Mouse (Mus musculus): ENCODE data around the gene Spon1. TPM values are rescaled to one million over a fixed set of nuclear protein-coding genes. Genes with fewer than 3 reads are reported as not detected.
A peak's percentile ranks its signal among the peaks of the same experiment; 100 is the strongest.

Spon1 gene
- 52.8 and 77.1 TPM in 2 replicates for polyA plus RNA-seq (2016; fragmentation: Nextera tagmentation; extraction: Ambion mirVana)

- H3K4me1 ChIP-seq (replicated peaks), result peaks cover 49% of the 10 kb centered on the region
- under 1% methylated on average over 56 of the region's 56 CpGs for WGBS
- peak; percentile 79 for DNase-seq (ENCODE audit: low spot score)
- H3K9me3 ChIP-seq, result peaks cover 6% of the 10 kb centered on the region
- no peaks in the 10 kb centered on the region for H3K36me3 ChIP-seq
- peak within 1 kb of the TSS; percentile 66 for H3K4me3 ChIP-seq
- peak within 1 kb of the TSS; percentile 86 for H3K27ac ChIP-seq
- H3K27me3 ChIP-seq (ENCODE audit: insufficient read depth, poor library complexity, severe bottlenecking), result peaks cover 62% of the 10 kb centered on the region
These were observed at the start of gene Spon1 for GRCm38 (mm10) chr7:113765667-113766497. Spon1 (plus strand) TSS chr7:113765998.

- H3K27ac ChIP-seq, result no peak overlapping the region
- no peaks in the 10 kb centered on the region for H3K36me3 ChIP-seq
- H3K27me3 ChIP-seq (ENCODE audit: insufficient read depth, poor library complexity, severe bottlenecking), result no peaks in the 10 kb centered on the region
- no peak overlapping the region for H3K4me3 ChIP-seq
- no peak for DNase-seq (ENCODE audit: low spot score)
- H3K4me1 ChIP-seq (replicated peaks), result no peaks in the 10 kb centered on the region
- 78% methylated on average over 2 of the region's 2 CpGs for WGBS
- H3K9me3 ChIP-seq, result no peaks in the 10 kb centered on the region
These were observed 43.8 kb upstream of the Spon1 start for GRCm38 (mm10) chr7:113721994-113722393.

- Histone ChIP-seq H3K27ac (no peak overlapping the region), H3K9me3 (no peaks in the 10 kb centered on the region), H3K4me1 (replicated peaks) (0 out of 2 replicates have a peak, but pooled peaks cover 5% of the 10 kb centered on the region), H3K27me3 (ENCODE audit: insufficient read depth, poor library complexity, severe bottlenecking) (no peaks in the 10 kb centered on the region), H3K36me3 (no peaks in the 10 kb centered on the region), H3K4me3 (no peak overlapping the region)
- no peak for DNase-seq (ENCODE audit: low spot score)
- 83% methylated on average over 3 of the region's 3 CpGs for WGBS
These were observed 41.9 kb upstream of the Spon1 start for GRCm38 (mm10) chr7:113723905-113724304.

- no peaks in the 10 kb centered on the region for H3K9me3 ChIP-seq
- H3K36me3 ChIP-seq, result no peaks in the 10 kb centered on the region
- peaks cover 11% of the 10 kb centered on the region for H3K4me1 ChIP-seq (replicated peaks)
- WGBS, result 67% methylated on average over 8 of the region's 8 CpGs
- peak; percentile 13 for DNase-seq (ENCODE audit: low spot score)
- no peak overlapping the region for H3K27ac ChIP-seq
- no peaks in the 10 kb centered on the region for H3K27me3 ChIP-seq (ENCODE audit: insufficient read depth, poor library complexity, severe bottlenecking)
- no peak overlapping the region for H3K4me3 ChIP-seq
These were observed 37.6 kb upstream of the Spon1 start for GRCm38 (mm10) chr7:113727999-113728713.

- WGBS, result 47% methylated on average over 2 of the region's 2 CpGs
- no peaks in the 10 kb centered on the region for H3K36me3 ChIP-seq
- H3K4me3 ChIP-seq, result no peak overlapping the region
- no peaks in the 10 kb centered on the region for H3K9me3 ChIP-seq
- DNase-seq (ENCODE audit: low spot score), result peak; percentile 12
- H3K4me1 ChIP-seq (replicated peaks), result peaks cover 11% of the 10 kb centered on the region
- H3K27me3 ChIP-seq (ENCODE audit: insufficient read depth, poor library complexity, severe bottlenecking), result no peaks in the 10 kb centered on the region
- H3K27ac ChIP-seq, result no peak overlapping the region
These were observed 36.9 kb upstream of the Spon1 start for GRCm38 (mm10) chr7:113728926-113729325.

GRCm38 (mm10) chr7:113730406-113731247 is 35.2 kb upstream of the Spon1 start:
- 89% methylated on average over 8 of the region's 8 CpGs for WGBS

GRCm38 (mm10) chr7:113737790-113738362 is 27.9 kb upstream of the Spon1 start:
- DNase-seq (ENCODE audit: low spot score), result no peak
- Histone ChIP-seq H3K27me3 (ENCODE audit: insufficient read depth, poor library complexity, severe bottlenecking) (no peaks in the 10 kb centered on the region), H3K9me3 (no peaks in the 10 kb centered on the region), H3K4me1 (replicated peaks) (peaks cover 9% of the 10 kb centered on the region), H3K4me3 (no peak overlapping the region), H3K36me3 (no peaks in the 10 kb centered on the region), H3K27ac (no peak overlapping the region)
- 91% methylated on average over 9 of the region's 9 CpGs for WGBS

More at GRCm38 (mm10) chr7:113730406-113731247, 35.2 kb upstream of the Spon1 start:
- Histone ChIP-seq H3K9me3 (no peaks in the 10 kb centered on the region), H3K27ac (no peak overlapping the region), H3K27me3 (ENCODE audit: insufficient read depth, poor library complexity, severe bottlenecking) (no peaks in the 10 kb centered on the region), H3K4me1 (replicated peaks) (peaks cover 11% of the 10 kb centered on the region), H3K36me3 (no peaks in the 10 kb centered on the region), H3K4me3 (no peak overlapping the region)
- DNase-seq (ENCODE audit: low spot score), result no peak

GRCm38 (mm10) chr7:113739181-113739580 is 26.6 kb upstream of the Spon1 start:
- 86% methylated on average over 7 of the region's 7 CpGs for WGBS
- no peaks in the 10 kb centered on the region for H3K36me3 ChIP-seq
- H3K27ac ChIP-seq, result no peak overlapping the region

GRCm38 (mm10) chr7:113742644-113743043 is 23.2 kb upstream of the Spon1 start:
- Histone ChIP-seq H3K36me3 (no peaks in the 10 kb centered on the region), H3K4me3 (no peak overlapping the region), H3K27me3 (ENCODE audit: insufficient read depth, poor library complexity, severe bottlenecking) (no peaks in the 10 kb centered on the region), H3K4me1 (replicated peaks) (peaks cover 20% of the 10 kb centered on the region), H3K9me3 (no peaks in the 10 kb centered on the region), H3K27ac (no peak overlapping the region)
- no peak for DNase-seq (ENCODE audit: low spot score)
- 89% methylated on average over 4 of the region's 4 CpGs for WGBS

More at GRCm38 (mm10) chr7:113739181-113739580, 26.6 kb upstream of the Spon1 start:
- Histone ChIP-seq H3K27me3 (ENCODE audit: insufficient read depth, poor library complexity, severe bottlenecking) (no peaks in the 10 kb centered on the region), H3K4me3 (no peak overlapping the region), H3K9me3 (no peaks in the 10 kb centered on the region), H3K4me1 (replicated peaks) (peaks cover 18% of the 10 kb centered on the region)
- DNase-seq (ENCODE audit: low spot score), result no peak

- Histone ChIP-seq H3K27me3 (ENCODE audit: insufficient read depth, poor library complexity, severe bottlenecking) (no peaks in the 10 kb centered on the region), H3K36me3 (no peaks in the 10 kb centered on the region), H3K9me3 (no peaks in the 10 kb centered on the region), H3K27ac (peak overlapping the region; percentile 67), H3K4me1 (replicated peaks) (peaks cover 20% of the 10 kb centered on the region), H3K4me3 (no peak overlapping the region)
- DNase-seq (ENCODE audit: low spot score), result no peak
- 18% methylated on average over 5 of the region's 5 CpGs for WGBS
These were observed 21.8 kb upstream of the Spon1 start for GRCm38 (mm10) chr7:113743982-113744381.

- WGBS, result 79% methylated on average over 2 of the region's 2 CpGs
- H3K9me3 ChIP-seq, result no peaks in the 10 kb centered on the region
- no peak for DNase-seq (ENCODE audit: low spot score)
- H3K27ac ChIP-seq, result no peak overlapping the region
- no peaks in the 10 kb centered on the region for H3K4me1 ChIP-seq (replicated peaks)
- peaks cover 18% of the 10 kb centered on the region for H3K27me3 ChIP-seq (ENCODE audit: insufficient read depth, poor library complexity, severe bottlenecking)
- H3K4me3 ChIP-seq, result no peak overlapping the region
- no peaks in the 10 kb centered on the region for H3K36me3 ChIP-seq
These were observed 9.2 kb upstream of the Spon1 start for GRCm38 (mm10) chr7:113756616-113757015.

- Histone ChIP-seq H3K9me3 (peaks cover 6% of the 10 kb centered on the region), H3K27me3 (ENCODE audit: insufficient read depth, poor library complexity, severe bottlenecking) (peaks cover 20% of the 10 kb centered on the region), H3K4me1 (replicated peaks) (no peaks in the 10 kb centered on the region), H3K27ac (no peak overlapping the region), H3K36me3 (no peaks in the 10 kb centered on the region), H3K4me3 (no peak overlapping the region)
- DNase-seq (ENCODE audit: low spot score), result peak; percentile 47
- 18% methylated on average over 1 of the region's 1 CpGs for WGBS
These were observed 6.6 kb upstream of the Spon1 start for GRCm38 (mm10) chr7:113759212-113759611.

All from hindbrain, embryonic 10.5 days (tissue).